ENCODE assay signal across 8 mouse cellular contexts in the genomic region with DNA sequence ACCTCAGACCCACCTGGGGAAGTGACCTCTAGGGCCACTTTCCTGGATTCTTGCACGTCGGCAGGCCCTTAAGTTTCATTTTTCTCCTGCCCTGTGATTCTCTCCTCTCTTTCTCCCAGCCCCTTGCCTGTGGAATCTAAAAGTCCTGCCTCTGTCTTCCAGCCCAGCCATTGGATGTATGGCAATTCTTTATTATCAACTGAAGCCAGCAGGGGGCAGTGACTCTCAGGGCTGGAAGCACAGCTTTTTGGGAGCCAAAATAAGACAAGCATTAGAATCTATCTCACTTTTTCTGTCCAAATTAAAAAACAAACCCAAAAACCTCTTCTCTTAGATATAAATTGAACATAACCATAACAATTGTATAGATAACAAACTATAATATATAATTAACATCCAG. TPM values are rescaled to one million over a fixed set of nuclear protein-coding genes. Genes with fewer than 3 reads are reported as not detected.
DNase-seq lines count a peak whose midpoint lies in the region; ATAC-seq lines count a peak whose summit lies in the region.

No protein-coding gene starts in this region.

- DNase-seq in hindbrain, embryonic 14.5 days (ENCODE audit: low spot score), result peak; percentile 62
- DNase-seq in urinary bladder, postnatal 25 days (ENCODE audit: low spot score), result peak; percentile 12
- DNase-seq in urinary bladder, adult 2 months (ENCODE audit: low spot score), result no peak
- peak; percentile 61 for DNase-seq in embryo, embryonic 11 days
- DNase-seq in lung, postnatal 10 days, result peak; percentile 52

- ATAC-seq in hindbrain, embryonic 14.5 days (ENCODE audit: low FRiP score), result no peak
- no peak for ATAC-seq in hindbrain, embryonic 16.5 days
- no peak for ATAC-seq in forebrain, embryonic 15.5 days (replicated peaks)
- ATAC-seq in forebrain, embryonic 12.5 days (ENCODE audit: low FRiP score), result no peak

- 90% methylated on average over 2 of the region's 2 CpGs for WGBS in hindbrain, embryonic 14.5 days
- 93% methylated on average over 2 of the region's 2 CpGs for WGBS in hindbrain, embryonic 16.5 days
- 84% methylated on average over 2 of the region's 2 CpGs for WGBS in forebrain, embryonic 15.5 days
- 88% methylated on average over 2 of the region's 2 CpGs for WGBS in forebrain, embryonic 12.5 days

- H3K36me3 ChIP-seq in hindbrain, embryonic 14.5 days (replicated peaks; ENCODE audit: control insufficient read depth, insufficient read depth), result peaks cover 91% of the 10 kb centered on the region
- H3K36me3 ChIP-seq in hindbrain, embryonic 16.5 days (ENCODE audit: control insufficient read depth, insufficient read depth, low read length), result peaks cover 48% of the 10 kb centered on the region
- peaks cover 78% of the 10 kb centered on the region for H3K36me3 ChIP-seq in forebrain, embryonic 15.5 days
- peaks cover 80% of the 10 kb centered on the region for H3K36me3 ChIP-seq in forebrain, embryonic 12.5 days (replicated peaks)

- no peak overlapping the region for H3K4me3 ChIP-seq in hindbrain, embryonic 14.5 days (replicated peaks; ENCODE audit: low read length)
- H3K4me3 ChIP-seq in hindbrain, embryonic 16.5 days (ENCODE audit: low read length), result no peak overlapping the region
- H3K4me3 ChIP-seq in forebrain, embryonic 15.5 days, result no peak overlapping the region
- H3K4me3 ChIP-seq in forebrain, embryonic 12.5 days (replicated peaks), result no peak overlapping the region

- no peaks in the 10 kb centered on the region for H3K27me3 ChIP-seq in hindbrain, embryonic 14.5 days (ENCODE audit: control insufficient read depth, insufficient read depth, low read length)
- H3K27me3 ChIP-seq in hindbrain, embryonic 16.5 days (replicated peaks; ENCODE audit: control insufficient read depth, insufficient read depth, low read length), result no peaks in the 10 kb centered on the region
- H3K27me3 ChIP-seq in forebrain, embryonic 15.5 days, result no peaks in the 10 kb centered on the region
- no peaks in the 10 kb centered on the region for H3K27me3 ChIP-seq in forebrain, embryonic 12.5 days

- no peaks in the 10 kb centered on the region for H3K9me3 ChIP-seq in hindbrain, embryonic 14.5 days (ENCODE audit: control insufficient read depth, low read length)
- no peaks in the 10 kb centered on the region for H3K9me3 ChIP-seq in hindbrain, embryonic 16.5 days (ENCODE audit: control insufficient read depth, low read length)
- H3K9me3 ChIP-seq in forebrain, embryonic 15.5 days, result no peaks in the 10 kb centered on the region
- no peaks in the 10 kb centered on the region for H3K9me3 ChIP-seq in forebrain, embryonic 12.5 days

- no peak overlapping the region for H3K4me2 ChIP-seq in hindbrain, embryonic 14.5 days (replicated peaks)
- no peak overlapping the region for H3K4me2 ChIP-seq in hindbrain, embryonic 16.5 days (ENCODE audit: low read length)
- no peak overlapping the region for H3K4me2 ChIP-seq in forebrain, embryonic 15.5 days (replicated peaks)
- no peak overlapping the region for H3K4me2 ChIP-seq in forebrain, embryonic 12.5 days

- H3K9ac ChIP-seq in hindbrain, embryonic 14.5 days, result no peak overlapping the region
- H3K9ac ChIP-seq in hindbrain, embryonic 16.5 days (ENCODE audit: low read depth, low read length), result no peak overlapping the region
- no peak overlapping the region for H3K9ac ChIP-seq in forebrain, embryonic 15.5 days (replicated peaks)
- H3K9ac ChIP-seq in forebrain, embryonic 12.5 days, result no peak overlapping the region

- no peaks in the 10 kb centered on the region for H3K4me1 ChIP-seq in hindbrain, embryonic 14.5 days (replicated peaks; ENCODE audit: control insufficient read depth, insufficient read depth, low read length)
- no peaks in the 10 kb centered on the region for H3K4me1 ChIP-seq in hindbrain, embryonic 16.5 days (ENCODE audit: control insufficient read depth, insufficient read depth, low read depth, low read length)
- H3K4me1 ChIP-seq in forebrain, embryonic 15.5 days, result no peaks in the 10 kb centered on the region
- H3K4me1 ChIP-seq in forebrain, embryonic 12.5 days, result no peaks in the 10 kb centered on the region

- H3K27ac ChIP-seq in hindbrain, embryonic 14.5 days, result no peak overlapping the region
- no peak overlapping the region for H3K27ac ChIP-seq in hindbrain, embryonic 16.5 days (ENCODE audit: low read depth, low read length)
- no peak overlapping the region for H3K27ac ChIP-seq in forebrain, embryonic 15.5 days (replicated peaks)
- no peak overlapping the region for H3K27ac ChIP-seq in forebrain, embryonic 12.5 days

RNA-seq across cellular contexts. Expression of a gene that starts 39.8 kb away (rescaled TPM):
- polyA plus RNA-seq in hindbrain, embryonic 14.5 days (2014; fragmentation: Nextera tagmentation; extraction: Ambion mirVana), result 44.4 and 46.9 TPM in 2 replicates
- polyA plus RNA-seq in hindbrain, embryonic 16.5 days (2015; fragmentation: Nextera tagmentation; extraction: Ambion mirVana), result 31.4 and 38.4 TPM in 2 replicates
- 16.6 and 17.9 TPM in 2 replicates for polyA plus RNA-seq in urinary bladder, adult 2 months (2012; rRNA removed)
- 37.6 and 38.8 TPM in 2 replicates for polyA plus RNA-seq in forebrain, embryonic 15.5 days (2015; fragmentation: Nextera tagmentation; extraction: Ambion mirVana)
- 52.6 and 53.7 TPM in 2 replicates for polyA plus RNA-seq in forebrain, embryonic 12.5 days (2016; fragmentation: Nextera tagmentation; extraction: Ambion mirVana)

RNA-seq across cellular contexts. Expression of a gene that starts 39.9 kb away (rescaled TPM):
- 2.4 and 3.0 TPM in 2 replicates for polyA plus RNA-seq in hindbrain, embryonic 14.5 days (2014; fragmentation: Nextera tagmentation; extraction: Ambion mirVana)
- 4.2 and 12.2 TPM in 2 replicates for polyA plus RNA-seq in hindbrain, embryonic 16.5 days (2015; fragmentation: Nextera tagmentation; extraction: Ambion mirVana)
- 78.5 and 80.4 TPM in 2 replicates for polyA plus RNA-seq in urinary bladder, adult 2 months (2012; rRNA removed)
- polyA plus RNA-seq in forebrain, embryonic 15.5 days (2015; fragmentation: Nextera tagmentation; extraction: Ambion mirVana), result 2.1 and 2.9 TPM in 2 replicates
- 1.4 and 2.0 TPM in 2 replicates for polyA plus RNA-seq in forebrain, embryonic 12.5 days (2016; fragmentation: Nextera tagmentation; extraction: Ambion mirVana)

RNA-seq across cellular contexts. Expression of a gene that starts 41.9 kb away (rescaled TPM):
- polyA plus RNA-seq in hindbrain, embryonic 14.5 days (2014; fragmentation: Nextera tagmentation; extraction: Ambion mirVana), result 30.7 and 33.8 TPM in 2 replicates
- 22.2 and 26.3 TPM in 2 replicates for polyA plus RNA-seq in hindbrain, embryonic 16.5 days (2015; fragmentation: Nextera tagmentation; extraction: Ambion mirVana)
- 44.5 and 47.8 TPM in 2 replicates for polyA plus RNA-seq in urinary bladder, adult 2 months (2012; rRNA removed)
- 30.3 and 30.6 TPM in 2 replicates for polyA plus RNA-seq in forebrain, embryonic 15.5 days (2015; fragmentation: Nextera tagmentation; extraction: Ambion mirVana)
- 34.9 and 36.2 TPM in 2 replicates for polyA plus RNA-seq in forebrain, embryonic 12.5 days (2016; fragmentation: Nextera tagmentation; extraction: Ambion mirVana)
